Mouse (Mus musculus) G1E (cell line): ENCODE data around the gene Thop1. TPM values are rescaled to one million over a fixed set of nuclear protein-coding genes. Genes with fewer than 3 reads are reported as not detected.

Experiments used
- ATAC-seq: 2 replicates; pipeline ENCODE4 v1.8.0; 2016; ENCODE audit warnings: mild to moderate bottlenecking; ENCODE audit not compliant: insufficient number of reproducible peaks, poor library complexity, low FRiP score, severe bottlenecking; ENCODE audit errors: extremely low read depth
- DNase-seq: peaks from one replicate; pipeline ENCODE4 v3.0.0; 2012; ENCODE audit warnings: low spot score
- H3K27me3 ChIP-seq: 2 replicates; pipeline ENCODE4 v1.6.1; 2012; ENCODE audit warnings: mild to moderate bottlenecking, low read length, inconsistent platforms; ENCODE audit not compliant: insufficient read depth
- H3K36me3 ChIP-seq: replicated peaks from 2 replicates; pipeline ENCODE3; 2012; ENCODE audit warnings: mild to moderate bottlenecking, inconsistent platforms
- H3K4me1 ChIP-seq: 2 replicates; pipeline ENCODE4 v1.6.1; 2012; ENCODE audit warnings: low read depth, low read length, inconsistent platforms, mixed read lengths; ENCODE audit not compliant: insufficient read depth
- H3K4me3 ChIP-seq: 2 replicates; pipeline ENCODE4 v1.5.1; 2012; ENCODE audit warnings: low read depth, mild to moderate bottlenecking, inconsistent platforms, low read length, moderate library complexity, mixed read lengths
- H3K9me3 ChIP-seq: replicated peaks from 2 replicates; pipeline ENCODE4 v1.6.1; 2012; ENCODE audit warnings: inconsistent platforms
- CTCF ChIP-seq: IDR thresholded peaks from 2 replicates; pipeline ENCODE4 v1.5.1; 2012; ENCODE audit warnings: low read depth, low read length, inconsistent platforms, mixed read lengths
- GATA1 ChIP-seq: IDR thresholded peaks from 2 replicates; pipeline ENCODE4 v1.6.1; 2012; ENCODE audit warnings: borderline replicate concordance, low read length, inconsistent platforms, mixed read lengths
- GATA2 ChIP-seq: IDR thresholded peaks from 2 replicates; pipeline ENCODE4 v1.6.1; 2012; ENCODE audit warnings: low read depth, low read length, inconsistent platforms, borderline replicate concordance
- POLR2AphosphoS5 ChIP-seq: IDR thresholded peaks from 2 replicates; pipeline ENCODE4 v1.6.1; 2012; ENCODE audit warnings: low read depth, low read length, inconsistent platforms; ENCODE audit not compliant: insufficient replicate concordance
- TAL1 ChIP-seq: conservative IDR thresholded peaks from 2 replicates; pipeline ENCODE4 v1.6.1; 2012; ENCODE audit warnings: low read depth, low read length, inconsistent platforms, mixed read lengths
- polyA plus RNA-seq: library from polyadenylated mRNA; stranded (reverse); fragments of >175 nt; gene quantifications from 2 replicates; pipeline ENCODE4 v1.2.3, GENCODE M21; 2012
- total RNA-seq, 2 experiments: library from RNA; stranded (forward) in 1 of 2; stranded (reverse) in 1 of 2; fragments of 200-1000 nt in 1 of 2; fragments of >200 nt in 1 of 2; fragmentation: Nextera tagmentation in 1 of 2; gene quantifications; 2 replicates each; pipeline ENCODE4 v1.2.3; 2014 to 2017

Gene Thop1
- total RNA-seq (2014; fragmentation: Nextera tagmentation) = 13.1 and 15.9 TPM in 2 replicates
- total RNA-seq (2017) = 19.0 and 23.6 TPM in 2 replicates
- polyA plus RNA-seq = 81.6 and 95.0 TPM in 2 replicates

DNA sequence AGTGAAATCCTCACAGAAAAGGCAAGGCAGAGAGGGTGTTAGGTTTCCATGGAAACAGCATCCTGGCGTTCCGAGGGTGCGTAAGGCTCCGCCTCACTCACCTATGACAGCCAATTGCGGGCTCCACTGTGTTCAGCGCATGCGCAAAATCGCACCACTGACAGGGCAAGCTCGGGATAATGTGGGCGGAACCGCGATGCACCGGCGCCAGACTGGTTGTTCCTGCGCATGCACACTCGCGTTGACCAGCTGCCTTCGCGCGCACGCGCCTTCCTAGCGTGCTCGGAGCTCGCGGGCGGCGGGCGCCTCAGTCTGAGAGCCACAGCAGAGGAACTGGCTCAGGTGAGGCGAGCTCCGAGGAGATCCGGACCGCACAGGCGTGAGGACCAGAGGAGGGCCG lies at the start of gene Thop1:
TSS of gene Thop1 (plus strand) at position 200 of the 400 bp plus-strand sequence.
- H3K36me3 ChIP-seq = peaks cover 38% of the 10 kb centered on the region
- no peaks in the 10 kb centered on the region for H3K9me3 ChIP-seq
- peak within 1 kb of the TSS; percentile 81 for H3K4me3 ChIP-seq
- TF ChIP-seq GATA1 (no peak), CTCF (no peak), POLR2AphosphoS5 (no peak), GATA2 (no peak), TAL1 (no peak)
- peaks cover 17% of the 10 kb centered on the region for H3K27me3 ChIP-seq
- ATAC-seq (peak; percentile 98), DNase-seq (peak; percentile 99)
- peaks cover 34% of the 10 kb centered on the region for H3K4me1 ChIP-seq

DNA sequence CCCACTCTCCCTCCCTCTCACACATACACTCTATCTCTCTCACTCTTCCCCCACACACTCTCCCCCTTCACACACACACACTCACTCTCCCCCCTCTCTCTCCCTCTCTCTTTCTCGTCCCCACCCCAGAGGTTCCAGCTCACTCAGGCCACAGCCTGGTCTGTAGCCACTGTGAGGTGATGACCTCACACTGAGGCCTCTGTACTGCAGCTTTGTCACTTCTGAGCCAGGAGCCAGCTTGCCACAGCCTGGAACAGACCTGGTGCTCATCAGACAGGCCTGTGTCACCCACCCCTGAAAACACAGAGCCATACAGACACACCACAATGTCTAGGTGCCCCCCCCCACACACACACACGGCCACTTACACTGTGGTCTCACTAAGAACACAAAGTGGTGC lies 49.6 kb upstream of the Thop1 start:
- Histone ChIP-seq H3K36me3 (no peaks in the 10 kb centered on the region), H3K4me1 (peaks cover 14% of the 10 kb centered on the region), H3K4me3 (no peak overlapping the region), H3K9me3 (no peaks in the 10 kb centered on the region), H3K27me3 (peaks cover 38% of the 10 kb centered on the region)
- no peak for ATAC-seq
- no peak for DNase-seq
- no peak for TF ChIP-seq POLR2AphosphoS5
- TF ChIP-seq TAL1 = no peak
- no peak for TF ChIP-seq GATA1
- TF ChIP-seq CTCF = no peak

DNA sequence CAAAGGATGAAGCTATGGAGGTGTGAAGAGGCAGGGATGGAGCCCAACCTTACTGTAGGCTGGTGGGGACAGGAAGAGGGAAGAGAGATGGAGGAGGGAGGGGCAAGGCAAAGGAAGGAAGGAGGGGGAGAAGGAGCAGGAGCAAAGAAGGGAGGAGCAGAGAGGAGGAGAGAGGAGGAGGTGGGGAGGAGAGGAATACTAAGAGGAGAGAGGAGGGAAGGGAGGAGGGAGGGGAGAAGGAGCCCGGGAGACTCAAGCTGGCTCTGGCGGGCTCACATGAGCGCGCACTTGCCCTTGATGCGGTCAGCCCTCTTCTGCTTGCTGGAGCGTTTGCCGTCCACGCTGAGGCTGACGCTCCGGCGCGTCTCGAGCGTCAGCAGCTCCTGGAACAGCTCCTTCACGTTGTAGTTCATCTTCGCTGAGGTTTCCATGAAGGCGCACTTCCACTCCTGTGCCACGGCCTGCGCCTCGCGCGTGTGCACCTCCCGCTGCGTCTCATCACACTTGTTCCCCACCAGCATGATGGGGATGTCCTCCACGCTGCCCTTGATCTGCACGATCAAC lies 48.2 kb upstream of the Thop1 start:
- TF ChIP-seq GATA1 (no peak), CTCF (no peak), POLR2AphosphoS5 (no peak), GATA2 (no peak), TAL1 (no peak)

DNA sequence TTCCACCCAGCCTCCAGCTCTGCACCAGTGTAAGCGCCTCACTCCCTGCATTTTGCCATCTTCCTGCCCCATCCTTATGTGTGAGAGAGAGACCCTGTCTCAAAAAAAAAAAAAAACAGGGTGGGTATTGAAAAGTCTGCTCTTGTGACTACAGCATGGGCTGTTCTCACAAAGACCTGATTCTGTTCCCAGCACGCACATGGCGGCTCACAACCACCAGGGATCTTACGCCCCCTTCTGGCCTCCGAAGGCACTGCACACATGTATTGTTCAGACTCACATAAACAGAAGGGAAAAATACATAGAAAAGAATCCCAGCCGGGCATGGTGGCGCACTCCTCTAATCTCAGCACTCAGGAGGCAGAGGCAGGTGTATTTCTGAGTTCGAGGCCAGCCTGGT lies 47.1 kb upstream of the Thop1 start:
- Histone ChIP-seq H3K27me3 (peaks cover 60% of the 10 kb centered on the region), H3K4me1 (peaks cover 14% of the 10 kb centered on the region), H3K4me3 (no peak overlapping the region), H3K36me3 (no peaks in the 10 kb centered on the region), H3K9me3 (no peaks in the 10 kb centered on the region)
- DNase-seq (no peak), ATAC-seq (no peak)
- TF ChIP-seq GATA2 = no peak
- TF ChIP-seq CTCF = peak; percentile 22; the same call in 1 of the 2 replicates

More for the DNA sequence above, 48.2 kb upstream of the Thop1 start:
- no peaks in the 10 kb centered on the region for H3K9me3 ChIP-seq
- H3K4me3 ChIP-seq = peak overlapping the region; percentile 20; the same call in 1 of the 2 replicates
- DNase-seq (no peak), ATAC-seq (no peak)
- peaks cover 10% of the 10 kb centered on the region for H3K4me1 ChIP-seq
- H3K27me3 ChIP-seq = peaks cover 51% of the 10 kb centered on the region
- no peaks in the 10 kb centered on the region for H3K36me3 ChIP-seq

DNA sequence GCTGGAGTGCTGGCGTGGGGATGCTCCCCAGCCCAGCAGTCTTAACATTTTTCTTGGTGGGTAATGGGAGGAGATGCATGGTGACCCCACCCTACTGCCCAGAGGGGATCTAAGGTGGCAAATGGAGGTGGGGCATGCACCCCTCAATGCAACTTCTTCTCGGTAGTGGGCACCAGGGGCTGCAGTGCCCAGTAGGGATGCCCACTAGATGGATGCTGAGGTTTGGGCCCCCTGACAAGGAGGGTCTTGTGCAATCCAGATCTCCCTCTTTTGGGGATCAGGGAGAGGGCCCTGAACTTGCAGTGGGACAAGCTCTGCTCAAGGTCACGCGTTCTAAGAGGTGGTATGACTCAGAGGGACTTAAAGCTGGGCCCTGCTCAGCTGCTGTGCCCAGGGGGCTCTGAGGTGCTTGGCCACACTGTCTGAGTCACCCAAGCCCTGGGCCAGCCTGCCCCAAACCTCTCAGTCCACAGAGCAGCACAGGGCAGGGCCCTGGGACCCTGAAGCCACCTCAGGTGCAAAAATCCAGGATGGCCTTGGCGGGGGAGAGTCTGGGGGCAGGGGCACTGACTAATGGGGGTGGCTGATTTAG lies 45.4 kb upstream of the Thop1 start:
- Histone ChIP-seq H3K9me3 (no peaks in the 10 kb centered on the region), H3K27me3 (peaks cover 58% of the 10 kb centered on the region), H3K36me3 (no peaks in the 10 kb centered on the region), H3K4me1 (peaks cover 13% of the 10 kb centered on the region), H3K4me3 (no peak overlapping the region)
- ATAC-seq (no peak), DNase-seq (no peak)
- TF ChIP-seq GATA2 (no peak), POLR2AphosphoS5 (no peak), TAL1 (no peak), CTCF (no peak), GATA1 (no peak)

DNA sequence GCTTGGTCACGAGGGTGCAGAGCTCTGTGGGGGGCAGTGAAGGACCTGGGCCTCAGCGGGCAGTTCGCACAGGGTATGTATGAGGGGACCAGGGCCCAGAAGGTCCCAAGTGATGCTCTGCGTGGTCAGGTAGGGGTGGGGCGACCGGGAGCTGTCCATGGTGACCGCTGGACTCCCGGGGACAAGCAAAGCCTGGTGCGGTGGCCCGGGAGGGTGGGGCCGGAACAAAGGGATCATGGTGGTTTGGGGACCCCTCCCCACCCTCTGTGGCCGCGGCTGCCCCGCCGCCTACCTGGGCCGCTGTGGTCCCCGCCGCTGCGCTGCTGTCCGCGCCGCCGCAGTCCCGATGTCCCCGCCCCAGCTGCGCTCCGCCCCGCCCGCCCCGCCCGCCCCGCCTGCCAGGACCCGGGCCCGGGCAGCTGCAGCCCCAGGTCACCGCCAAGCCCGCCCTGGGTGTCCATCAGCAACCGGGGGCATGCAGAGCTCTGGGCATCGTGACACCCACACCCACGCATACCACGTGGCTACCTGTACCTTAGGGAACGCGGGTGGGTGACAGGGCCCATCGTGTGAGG lies 44.7 kb upstream of the Thop1 start:
- TF ChIP-seq TAL1 (no peak), POLR2AphosphoS5 (no peak), GATA2 (no peak), GATA1 (no peak), CTCF (no peak)
- H3K4me1 ChIP-seq = peaks cover 13% of the 10 kb centered on the region
- no peak for DNase-seq
- no peaks in the 10 kb centered on the region for H3K9me3 ChIP-seq
- H3K27me3 ChIP-seq = peaks cover 54% of the 10 kb centered on the region
- no peak for ATAC-seq
- peaks cover 4% of the 10 kb centered on the region for H3K36me3 ChIP-seq
- H3K4me3 ChIP-seq = peak overlapping the region; percentile 44; the same call in 1 of the 2 replicates
